Mouse (Mus musculus): ENCODE measurements around the gene Srp9. TPM values are rescaled to one million over a fixed set of nuclear protein-coding genes. Genes with fewer than 3 reads are reported as not detected.

Gene Srp9
- polyA plus RNA-seq (2012; rRNA removed), result 78.2 and 101 TPM in 2 replicates
- 157 and 166 TPM in 2 replicates for polyA plus RNA-seq (2014; fragmentation: Nextera tagmentation; extraction: Ambion mirVana)

DNA sequence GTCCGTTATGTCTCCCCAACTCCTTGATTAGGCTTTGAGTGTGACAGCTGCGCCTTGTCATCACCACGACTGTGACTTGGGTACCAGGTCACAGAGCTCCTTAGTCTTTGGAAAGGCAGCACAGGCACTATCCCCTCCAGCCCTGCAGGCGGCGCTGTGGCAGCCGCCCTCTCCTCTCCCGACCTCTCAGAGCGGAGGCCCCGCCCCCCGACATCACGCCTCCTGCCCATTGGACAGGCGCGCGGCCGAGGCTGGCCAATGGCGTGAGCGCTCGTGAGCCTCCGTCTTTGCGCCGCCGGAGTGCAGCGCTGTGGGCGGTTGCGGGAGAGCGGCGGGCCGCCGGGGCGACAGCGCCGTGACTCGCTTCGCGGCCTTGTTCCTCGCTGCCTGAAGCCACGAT is at the start of gene Srp9:
Gene Srp9, plus strand, starts transcription at position 232 of the 400 bp plus-strand sequence.
- Histone ChIP-seq H3K9me3 (ENCODE audit: control insufficient read depth, low read length) (no peaks in the 10 kb centered on the region), H3K4me3 (replicated peaks; ENCODE audit: low read length) (peak within 1 kb of the TSS; percentile 79), H3K36me3 (ENCODE audit: control insufficient read depth, insufficient read depth, low read length) (peaks cover 18% of the 10 kb centered on the region), H3K4me2 (replicated peaks; ENCODE audit: low read depth, low read length, severe bottlenecking) (peak within 1 kb of the TSS; percentile 54), H3K27me3 (ENCODE audit: control insufficient read depth, insufficient read depth, low read length) (no peaks in the 10 kb centered on the region), H3K27ac (replicated peaks; ENCODE audit: low read depth, low read length) (peak within 1 kb of the TSS; percentile 78), H3K9ac (ENCODE audit: low read depth, low read length, severe bottlenecking) (peak within 1 kb of the TSS; percentile 78), H3K4me1 (ENCODE audit: control insufficient read depth, insufficient read depth, low read length) (peaks cover 9% of the 10 kb centered on the region)
- DNase-seq (ENCODE audit: low spot score) (peak; percentile 97), ATAC-seq (ENCODE audit: low FRiP score, low read depth) (peak; percentile 99)
- 0 out of 2 replicates have a peak, but pooled peaks have one; percentile 77 for TF ChIP-seq POLR2A (IDR thresholded peaks at IDR 0.05; ENCODE audit: borderline replicate concordance, extremely low read depth, insufficient read depth, insufficient read length)
- under 1% methylated on average over 24 of the region's 37 CpGs for WGBS

- 0 out of 2 replicates have a peak overlapping the region, but pooled peaks have one; percentile 2 for H3K9ac ChIP-seq (ENCODE audit: low read depth, low read length, severe bottlenecking)
- no peak for TF ChIP-seq POLR2A (IDR thresholded peaks at IDR 0.05; ENCODE audit: borderline replicate concordance, extremely low read depth, insufficient read depth, insufficient read length)
- H3K27ac ChIP-seq (replicated peaks; ENCODE audit: low read depth, low read length), result peak overlapping the region; percentile 48
- 22% methylated on average over 16 of the region's 16 CpGs for WGBS
- H3K9me3 ChIP-seq (ENCODE audit: control insufficient read depth, low read length), result peaks cover 4% of the 10 kb centered on the region; the same call in 1 of the 2 replicates
- H3K4me1 ChIP-seq (ENCODE audit: control insufficient read depth, insufficient read depth, low read length), result peaks cover 11% of the 10 kb centered on the region; the same call in 1 of the 2 replicates
- DNase-seq (ENCODE audit: low spot score), result peak; percentile 68
- no peak overlapping the region for H3K4me3 ChIP-seq (replicated peaks; ENCODE audit: low read length)
- no peaks in the 10 kb centered on the region for H3K36me3 ChIP-seq (ENCODE audit: control insufficient read depth, insufficient read depth, low read length)
- peak overlapping the region; percentile 29; the same call in 1 of the 2 replicates for H3K4me2 ChIP-seq (replicated peaks; ENCODE audit: low read depth, low read length, severe bottlenecking)
- H3K27me3 ChIP-seq (ENCODE audit: control insufficient read depth, insufficient read depth, low read length), result no peaks in the 10 kb centered on the region
- ATAC-seq (ENCODE audit: low FRiP score, low read depth), result peak; percentile 68
Observed at GRCm38 (mm10) chr1:182081744-182082419, 42.7 kb upstream of the Srp9 start.

DNA sequence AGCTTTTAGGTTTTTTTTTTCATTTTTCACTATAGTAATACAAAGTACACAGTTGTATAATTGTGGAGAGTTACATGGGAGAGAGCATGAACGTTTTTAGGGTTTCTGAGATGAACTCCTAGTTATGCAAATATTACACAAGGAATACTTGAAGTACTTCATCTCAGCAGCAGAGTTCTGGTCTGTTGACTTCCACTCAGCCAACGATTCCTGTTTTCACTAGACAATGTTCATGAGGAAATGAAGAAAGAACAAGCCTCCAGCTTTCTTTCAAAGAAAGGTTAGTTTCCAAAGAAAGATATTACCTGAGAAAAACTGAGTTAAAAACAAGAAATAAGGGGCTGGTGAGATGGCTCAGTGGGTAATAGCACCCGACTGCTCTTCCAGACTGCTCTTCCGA is 41.1 kb upstream of the Srp9 start:
- Histone ChIP-seq H3K9ac (ENCODE audit: low read depth, low read length, severe bottlenecking) (no peak overlapping the region), H3K27ac (replicated peaks; ENCODE audit: low read depth, low read length) (no peak overlapping the region), H3K9me3 (ENCODE audit: control insufficient read depth, low read length) (no peaks in the 10 kb centered on the region), H3K36me3 (ENCODE audit: control insufficient read depth, insufficient read depth, low read length) (no peaks in the 10 kb centered on the region), H3K27me3 (ENCODE audit: control insufficient read depth, insufficient read depth, low read length) (no peaks in the 10 kb centered on the region), H3K4me1 (ENCODE audit: control insufficient read depth, insufficient read depth, low read length) (peaks cover 17% of the 10 kb centered on the region), H3K4me3 (replicated peaks; ENCODE audit: low read length) (no peak overlapping the region), H3K4me2 (replicated peaks; ENCODE audit: low read depth, low read length, severe bottlenecking) (no peak overlapping the region)
- no peak for TF ChIP-seq POLR2A (IDR thresholded peaks at IDR 0.05; ENCODE audit: borderline replicate concordance, extremely low read depth, insufficient read depth, insufficient read length)
- no peak for DNase-seq (ENCODE audit: low spot score)
- 83% methylated on average over 4 of the region's 4 CpGs for WGBS
- no peak for ATAC-seq (ENCODE audit: low FRiP score, low read depth)

DNA sequence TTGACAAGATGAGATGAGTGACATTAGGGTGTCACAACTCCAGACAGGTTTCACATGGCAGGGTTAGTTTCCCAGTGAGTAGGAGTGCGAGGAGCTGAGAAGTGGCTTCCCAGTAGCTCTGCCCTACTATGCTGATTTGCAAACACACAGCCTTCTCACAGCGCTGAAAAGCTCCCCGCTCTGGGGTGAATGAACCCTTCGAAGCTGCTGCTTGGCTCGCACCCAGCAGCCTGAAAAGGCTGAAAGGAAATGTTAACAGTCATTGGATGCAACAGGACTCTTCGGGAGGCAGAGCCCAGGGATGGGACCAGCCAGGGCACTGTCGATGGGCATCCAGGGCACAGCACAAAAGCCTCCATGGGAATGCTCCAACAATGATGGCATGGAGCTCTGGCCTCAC is 37.8 kb upstream of the Srp9 start:
- Histone ChIP-seq H3K36me3 (ENCODE audit: control insufficient read depth, insufficient read depth, low read length) (no peaks in the 10 kb centered on the region), H3K4me1 (ENCODE audit: control insufficient read depth, insufficient read depth, low read length) (peaks cover 49% of the 10 kb centered on the region), H3K27me3 (ENCODE audit: control insufficient read depth, insufficient read depth, low read length) (no peaks in the 10 kb centered on the region), H3K4me3 (replicated peaks; ENCODE audit: low read length) (no peak overlapping the region), H3K4me2 (replicated peaks; ENCODE audit: low read depth, low read length, severe bottlenecking) (no peak overlapping the region), H3K9ac (ENCODE audit: low read depth, low read length, severe bottlenecking) (no peak overlapping the region), H3K27ac (replicated peaks; ENCODE audit: low read depth, low read length) (no peak overlapping the region), H3K9me3 (ENCODE audit: control insufficient read depth, low read length) (no peaks in the 10 kb centered on the region)
- no peak for TF ChIP-seq POLR2A (IDR thresholded peaks at IDR 0.05; ENCODE audit: borderline replicate concordance, extremely low read depth, insufficient read depth, insufficient read length)
- WGBS, result 34% methylated on average over 7 of the region's 7 CpGs
- ATAC-seq (ENCODE audit: low FRiP score, low read depth) (no peak), DNase-seq (ENCODE audit: low spot score) (no peak)

DNA sequence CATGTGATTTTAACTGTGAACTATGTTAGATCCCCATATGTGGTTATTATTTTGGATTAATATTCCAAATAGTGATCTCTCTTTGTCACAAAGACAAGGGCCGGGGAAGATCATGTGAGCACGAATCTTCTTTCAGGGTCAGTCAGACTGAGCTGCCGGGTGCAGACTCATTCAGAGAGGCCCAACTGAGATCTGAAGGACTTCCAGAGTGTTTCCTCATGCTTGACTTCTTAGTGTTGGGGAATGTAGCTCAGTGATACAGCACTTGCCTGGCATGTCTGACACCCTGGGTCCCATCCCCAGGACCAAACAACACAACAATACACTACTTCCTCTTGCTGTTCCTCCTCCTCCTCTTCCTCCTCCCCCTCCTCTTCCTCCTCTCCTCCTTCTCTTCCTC is 37.2 kb upstream of the Srp9 start:
- no peaks in the 10 kb centered on the region for H3K27me3 ChIP-seq (ENCODE audit: control insufficient read depth, insufficient read depth, low read length)
- H3K9ac ChIP-seq (ENCODE audit: low read depth, low read length, severe bottlenecking), result no peak overlapping the region
- H3K27ac ChIP-seq (replicated peaks; ENCODE audit: low read depth, low read length), result no peak overlapping the region
- no peak overlapping the region for H3K4me2 ChIP-seq (replicated peaks; ENCODE audit: low read depth, low read length, severe bottlenecking)
- DNase-seq (ENCODE audit: low spot score) (no peak), ATAC-seq (ENCODE audit: low FRiP score, low read depth) (no peak)
- H3K4me1 ChIP-seq (ENCODE audit: control insufficient read depth, insufficient read depth, low read length), result peaks cover 48% of the 10 kb centered on the region
- 91% methylated on average over 3 of the region's 3 CpGs for WGBS
- no peaks in the 10 kb centered on the region for H3K9me3 ChIP-seq (ENCODE audit: control insufficient read depth, low read length)
- H3K36me3 ChIP-seq (ENCODE audit: control insufficient read depth, insufficient read depth, low read length), result no peaks in the 10 kb centered on the region
- no peak for TF ChIP-seq POLR2A (IDR thresholded peaks at IDR 0.05; ENCODE audit: borderline replicate concordance, extremely low read depth, insufficient read depth, insufficient read length)
- no peak overlapping the region for H3K4me3 ChIP-seq (replicated peaks; ENCODE audit: low read length)
